Mouse (Mus musculus) hindbrain, embryonic 13.5 days (tissue): ENCODE data around the gene Btaf1. TPM values are rescaled to one million over a fixed set of nuclear protein-coding genes. Genes with fewer than 3 reads are reported as not detected.

Source experiments
- ATAC-seq: fragments of 200-750 bp; cut with Nextera tagmentation; 2 replicates; pipeline ENCODE4 v1.8.0; 2017; ENCODE audit warnings: moderate TSS enrichment; ENCODE audit not compliant: low FRiP score
- H3K27ac ChIP-seq: fragments of 300-500 bp; sonication (generic); 2 replicates; pipeline ENCODE4 v1.5.1; 2015; ENCODE audit warnings: inconsistent platforms, mild to moderate bottlenecking, moderate library complexity
- H3K27me3 ChIP-seq: fragments of 300-500 bp; sonication (generic); 2 replicates; pipeline ENCODE4 v1.6.1; 2015; ENCODE audit warnings: mild to moderate bottlenecking, inconsistent platforms
- H3K36me3 ChIP-seq: fragments of 300-500 bp; sonication (generic); 2 replicates; pipeline ENCODE4 v1.6.1; 2015; ENCODE audit warnings: mild to moderate bottlenecking, inconsistent platforms
- H3K4me1 ChIP-seq: fragments of 300-500 bp; sonication (generic); replicated peaks from 2 replicates; pipeline ENCODE4 v1.6.1; 2015; ENCODE audit warnings: inconsistent platforms
- H3K4me2 ChIP-seq: fragments of 300-500 bp; sonication (generic); 2 replicates; pipeline ENCODE4 v1.6.1; 2015; ENCODE audit warnings: inconsistent platforms, mild to moderate bottlenecking, moderate library complexity
- H3K4me3 ChIP-seq: fragments of 300-500 bp; sonication (generic); 2 replicates; pipeline ENCODE4 v1.5.1; 2015; ENCODE audit warnings: mild to moderate bottlenecking, inconsistent platforms
- H3K9ac ChIP-seq: fragments of 300-500 bp; sonication (generic); 2 replicates; pipeline ENCODE4 v1.6.1; 2015; ENCODE audit warnings: mild to moderate bottlenecking, inconsistent platforms
- H3K9me3 ChIP-seq: fragments of 300-500 bp; sonication (generic); 2 replicates; pipeline ENCODE4 v1.6.1; 2016; ENCODE audit warnings: inconsistent platforms
- WGBS: fragments of 180-500 bp; shearing (Covaris S2); methylation state at CpG from one replicate; pipeline ENCODE4 v1.1.7; 2015; 5-methylcytosine and 5-hydroxymethylcytosine counted together
- polyA plus RNA-seq: library from polyadenylated mRNA; unstranded; fragments of >200 nt; fragmentation: Nextera tagmentation; extraction: Ambion mirVana; gene quantifications from 2 replicates; pipeline ENCODE4 v1.2.1, GENCODE M21; 2015

Btaf1 gene
- polyA plus RNA-seq, 1 experiment from 2014 or later: 9.8 TPM

DNA sequence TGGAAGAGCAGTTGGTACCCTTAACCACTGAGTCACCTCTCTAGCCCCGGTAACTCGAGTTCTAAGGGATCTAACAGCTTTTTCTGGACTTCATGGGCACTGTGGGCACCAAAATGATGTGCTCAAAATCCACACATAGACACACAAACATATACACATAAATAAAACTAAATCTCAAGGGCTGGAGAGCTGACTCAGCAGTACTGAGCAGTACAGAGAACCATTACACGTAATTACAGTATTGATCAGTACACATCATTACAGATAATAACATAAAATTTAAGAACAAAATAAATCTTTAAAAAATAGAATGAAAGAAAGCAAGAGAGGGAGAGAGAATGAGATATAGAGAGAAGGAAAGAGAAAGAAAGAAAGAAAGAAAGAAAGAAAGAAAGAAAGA lies 16.7 kb upstream of the Btaf1 start:
- no peak overlapping the region for H3K4me2 ChIP-seq
- WGBS: 81% methylated on average over 3 of the region's 3 CpGs
- peaks cover 18% of the 10 kb centered on the region for H3K27me3 ChIP-seq
- no peak overlapping the region for H3K27ac ChIP-seq
- ATAC-seq: no peak
- no peaks in the 10 kb centered on the region for H3K36me3 ChIP-seq
- H3K9me3 ChIP-seq: no peaks in the 10 kb centered on the region
- H3K9ac ChIP-seq: no peak overlapping the region
- H3K4me1 ChIP-seq: peaks cover 7% of the 10 kb centered on the region
- no peak overlapping the region for H3K4me3 ChIP-seq

DNA sequence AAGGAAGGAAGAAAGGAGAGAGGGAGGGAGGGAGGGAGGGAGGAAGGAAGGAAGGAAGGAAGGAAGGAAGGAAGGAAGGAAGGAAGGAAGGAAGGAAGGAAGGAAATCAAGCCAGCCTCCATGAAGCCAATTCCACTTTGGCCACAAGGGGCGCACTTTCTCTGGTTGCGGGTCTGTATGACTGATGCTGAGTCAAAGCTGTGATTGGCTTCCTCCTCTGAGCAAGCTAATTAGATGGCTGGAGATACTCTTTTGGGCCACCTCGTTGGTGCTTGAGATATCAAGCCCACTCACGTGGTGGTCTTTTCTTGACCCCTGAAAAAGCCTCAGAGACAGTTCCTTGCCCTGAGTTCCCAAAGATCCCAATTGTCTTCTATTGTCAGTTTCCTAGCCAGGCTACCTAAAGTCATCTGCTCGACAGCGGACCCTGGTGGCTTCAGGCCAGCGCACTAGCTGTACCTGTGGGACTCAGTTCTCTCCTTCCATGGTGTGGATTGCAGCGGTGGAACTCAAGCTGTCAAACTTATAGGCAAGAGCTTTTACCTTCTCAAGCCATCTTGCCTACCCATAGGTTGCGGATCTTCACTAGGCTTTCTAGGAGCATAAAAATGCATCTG lies 16.1 kb upstream of the Btaf1 start:
- Histone ChIP-seq H3K9ac (no peak overlapping the region), H3K36me3 (no peaks in the 10 kb centered on the region), H3K9me3 (no peaks in the 10 kb centered on the region), H3K27me3 (peaks cover 18% of the 10 kb centered on the region), H3K27ac (peak overlapping the region; percentile 40; the same call in 1 of the 2 replicates), H3K4me3 (no peak overlapping the region), H3K4me1 (peaks cover 2% of the 10 kb centered on the region), H3K4me2 (no peak overlapping the region)
- ATAC-seq: no peak
- WGBS: 21% methylated on average over 9 of the region's 9 CpGs

DNA sequence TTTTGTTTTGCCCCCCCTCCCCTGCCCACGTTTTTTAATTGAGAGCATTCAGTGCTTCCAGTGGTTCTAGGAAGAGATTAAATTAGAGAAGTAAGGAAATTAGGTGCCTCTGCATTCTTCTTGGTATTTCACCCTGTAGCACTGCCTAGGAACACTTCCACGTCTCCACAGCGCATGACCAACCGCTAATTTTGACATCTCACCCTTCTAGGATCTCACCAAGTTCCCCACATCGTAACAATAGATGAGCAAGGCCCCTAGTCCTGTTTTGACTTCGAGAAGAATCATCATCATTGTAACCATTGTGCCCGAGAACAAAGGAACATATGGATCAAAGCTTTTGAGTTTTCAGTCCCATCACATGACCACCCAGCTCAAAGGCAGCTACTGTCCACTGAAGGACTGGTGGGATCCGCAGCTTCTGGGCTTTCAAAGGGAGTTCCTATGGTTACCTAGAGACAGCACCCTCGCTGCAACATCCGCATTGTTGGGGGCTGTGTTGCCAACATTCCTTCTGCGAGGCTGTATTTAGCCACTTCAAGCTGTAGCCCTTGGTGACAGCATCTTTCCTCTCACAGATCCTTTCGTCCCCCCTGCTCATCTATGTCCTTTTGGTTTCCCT lies 15.3 kb upstream of the Btaf1 start:
- no peak overlapping the region for H3K4me2 ChIP-seq
- 9% methylated on average over 12 of the region's 12 CpGs for WGBS
- no peak overlapping the region for H3K4me3 ChIP-seq
- peak; percentile 80 for ATAC-seq
- no peaks in the 10 kb centered on the region for H3K36me3 ChIP-seq
- no peaks in the 10 kb centered on the region for H3K9me3 ChIP-seq
- H3K27ac ChIP-seq: peak overlapping the region; percentile 40; the same call in 1 of the 2 replicates
- peaks cover 18% of the 10 kb centered on the region for H3K27me3 ChIP-seq
- H3K9ac ChIP-seq: no peak overlapping the region
- H3K4me1 ChIP-seq: peaks cover 2% of the 10 kb centered on the region

GRCm38 (mm10) chr19:36913064-36913463 lies 12.8 kb upstream of the Btaf1 start:
- H3K4me1 ChIP-seq: peaks cover 10% of the 10 kb centered on the region
- no peak overlapping the region for H3K4me2 ChIP-seq
- no peak overlapping the region for H3K27ac ChIP-seq
- no peak for ATAC-seq
- 68% methylated on average over 7 of the region's 7 CpGs for WGBS
- H3K9me3 ChIP-seq: no peaks in the 10 kb centered on the region
- H3K4me3 ChIP-seq: no peak overlapping the region
- no peaks in the 10 kb centered on the region for H3K36me3 ChIP-seq
- peaks cover 20% of the 10 kb centered on the region for H3K27me3 ChIP-seq
- no peak overlapping the region for H3K9ac ChIP-seq

DNA sequence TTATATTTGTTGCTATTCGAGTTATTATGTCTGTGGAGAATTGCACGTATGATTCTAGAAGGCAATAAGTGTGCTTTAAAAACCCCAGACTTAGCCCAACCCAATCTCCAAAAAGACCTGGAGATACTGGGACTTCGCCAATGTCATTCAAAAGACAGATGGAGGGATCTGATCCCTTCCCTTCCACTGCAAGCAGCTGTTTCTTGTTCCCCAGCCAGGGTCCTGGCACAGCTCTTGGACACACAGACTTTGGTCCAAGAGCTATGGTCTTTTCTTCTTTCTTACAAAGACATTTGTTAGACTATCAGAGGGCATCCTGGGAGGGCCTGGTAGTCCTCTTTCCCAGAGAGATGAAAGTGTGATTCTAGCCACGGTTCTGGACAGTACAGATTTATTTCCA lies 9.7 kb upstream of the Btaf1 start:
- peaks cover 18% of the 10 kb centered on the region for H3K4me1 ChIP-seq
- no peak overlapping the region for H3K27ac ChIP-seq
- H3K4me2 ChIP-seq: no peak overlapping the region
- no peak overlapping the region for H3K9ac ChIP-seq
- H3K36me3 ChIP-seq: no peaks in the 10 kb centered on the region
- no peak overlapping the region for H3K4me3 ChIP-seq
- no peak for ATAC-seq
- peaks cover 17% of the 10 kb centered on the region for H3K27me3 ChIP-seq
- WGBS: 81% methylated on average over 4 of the region's 4 CpGs
- no peaks in the 10 kb centered on the region for H3K9me3 ChIP-seq

GRCm38 (mm10) chr19:36916876-36917389 lies 8.9 kb upstream of the Btaf1 start:
- Histone ChIP-seq H3K4me1 (peaks cover 18% of the 10 kb centered on the region), H3K36me3 (no peaks in the 10 kb centered on the region), H3K27me3 (peaks cover 17% of the 10 kb centered on the region), H3K9ac (no peak overlapping the region), H3K4me2 (peak overlapping the region; percentile 31; the same call in 1 of the 2 replicates), H3K9me3 (no peaks in the 10 kb centered on the region), H3K27ac (peak overlapping the region; percentile 44; the same call in 1 of the 2 replicates), H3K4me3 (peak overlapping the region; percentile 11; the same call in 1 of the 2 replicates)
- ATAC-seq: no peak
- 77% methylated on average over 1 of the region's 1 CpGs for WGBS

DNA sequence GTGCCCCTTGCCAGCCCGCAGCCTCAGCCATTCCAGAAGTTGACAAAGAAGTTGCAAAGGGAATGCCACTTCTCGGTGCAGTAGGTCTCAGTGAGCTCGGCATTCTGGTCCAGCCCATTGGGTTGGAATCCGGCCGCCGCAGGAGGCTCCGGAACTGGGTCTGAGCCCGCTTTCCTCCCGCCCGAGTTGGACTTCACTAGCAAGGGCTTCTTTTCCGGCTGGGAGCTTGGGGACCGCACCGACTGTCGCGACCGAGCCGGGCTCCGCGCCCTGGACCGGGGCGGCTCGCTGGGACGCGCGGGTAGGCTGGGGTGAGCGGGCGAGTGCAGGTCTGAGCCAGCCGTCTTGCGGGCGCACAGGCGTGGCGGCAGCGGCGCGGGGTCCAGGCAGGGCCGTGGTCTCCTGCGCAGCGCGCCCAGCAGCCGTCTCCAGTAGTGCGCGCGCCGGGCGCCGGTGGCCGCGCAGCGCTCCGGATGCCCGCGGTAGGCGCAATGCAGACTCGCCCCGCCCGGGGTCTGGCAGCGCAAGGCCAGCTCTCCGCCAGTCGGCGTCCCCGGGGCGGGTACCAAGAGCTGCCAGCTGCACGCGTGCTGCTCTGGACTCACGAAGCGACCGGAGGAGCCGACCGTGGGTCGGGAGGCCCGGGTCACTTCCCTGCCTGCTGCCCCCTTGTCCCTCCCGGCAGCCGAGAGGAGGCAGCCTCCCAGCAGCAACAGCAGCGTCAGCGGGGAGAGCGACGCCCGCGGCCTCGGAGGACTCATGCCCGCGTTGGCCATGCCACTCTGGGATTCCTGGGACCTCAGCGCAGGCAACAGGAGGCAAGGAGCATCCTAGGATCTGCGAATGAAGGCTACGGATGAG lies 7.2 kb upstream of the Btaf1 start:
- Histone ChIP-seq H3K27ac (peak overlapping the region; percentile 95), H3K36me3 (no peaks in the 10 kb centered on the region), H3K4me2 (peak overlapping the region; percentile 74), H3K4me1 (peaks cover 18% of the 10 kb centered on the region), H3K4me3 (peak overlapping the region; percentile 92), H3K9me3 (no peaks in the 10 kb centered on the region), H3K9ac (peak overlapping the region; percentile 90), H3K27me3 (peaks cover 4% of the 10 kb centered on the region; the same call in 1 of the 2 replicates)
- peak; percentile 89 for ATAC-seq
- WGBS: under 1% methylated on average over 65 of the region's 85 CpGs

GRCm38 (mm10) chr19:36919466-36919865 lies 6.4 kb upstream of the Btaf1 start, which contains the start of gene Fgfbp3:
Gene Fgfbp3 (minus strand): TSS chr19:36919615.
- H3K4me3 ChIP-seq: peak within 1 kb of the TSS; percentile 92
- no peaks in the 10 kb centered on the region for H3K9me3 ChIP-seq
- peaks cover 18% of the 10 kb centered on the region for H3K4me1 ChIP-seq
- peak within 1 kb of the TSS; percentile 74 for H3K4me2 ChIP-seq
- peak within 1 kb of the TSS; percentile 90 for H3K9ac ChIP-seq
- H3K27ac ChIP-seq: peak within 1 kb of the TSS; percentile 95
- peak; percentile 26 for ATAC-seq
- peaks cover 4% of the 10 kb centered on the region; the same call in 1 of the 2 replicates for H3K27me3 ChIP-seq
- H3K36me3 ChIP-seq: no peaks in the 10 kb centered on the region
- 3% methylated on average over 12 of the region's 12 CpGs for WGBS

DNA sequence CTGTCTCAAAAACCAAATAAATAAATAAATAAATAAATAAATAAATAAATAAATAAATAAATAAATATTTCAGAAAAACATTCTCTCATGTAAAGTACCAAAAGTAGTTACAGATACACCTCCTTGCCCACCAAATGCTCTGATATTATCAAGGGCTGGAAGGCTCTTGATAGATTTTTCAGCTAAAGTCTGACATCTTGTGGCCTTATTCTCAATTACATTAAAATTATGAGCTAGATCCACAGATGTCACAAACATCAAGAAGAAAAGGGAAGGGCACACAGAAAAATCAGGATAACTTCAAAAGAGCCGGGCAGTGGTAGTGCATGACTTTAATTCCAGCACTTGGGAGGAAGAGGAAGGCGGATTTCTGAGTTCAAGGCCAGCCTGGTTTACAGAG lies 3.9 kb upstream of the Btaf1 start:
- no peak overlapping the region for H3K27ac ChIP-seq
- peaks cover 24% of the 10 kb centered on the region for H3K4me1 ChIP-seq
- ATAC-seq: no peak
- no peaks in the 10 kb centered on the region for H3K9me3 ChIP-seq
- no peaks in the 10 kb centered on the region for H3K36me3 ChIP-seq
- H3K27me3 ChIP-seq: peaks cover under 1% of the 10 kb centered on the region; the same call in 1 of the 2 replicates
- 45% methylated on average over 2 of the region's 2 CpGs for WGBS
- no peak overlapping the region for H3K4me3 ChIP-seq
- H3K9ac ChIP-seq: no peak overlapping the region
- H3K4me2 ChIP-seq: no peak overlapping the region

DNA sequence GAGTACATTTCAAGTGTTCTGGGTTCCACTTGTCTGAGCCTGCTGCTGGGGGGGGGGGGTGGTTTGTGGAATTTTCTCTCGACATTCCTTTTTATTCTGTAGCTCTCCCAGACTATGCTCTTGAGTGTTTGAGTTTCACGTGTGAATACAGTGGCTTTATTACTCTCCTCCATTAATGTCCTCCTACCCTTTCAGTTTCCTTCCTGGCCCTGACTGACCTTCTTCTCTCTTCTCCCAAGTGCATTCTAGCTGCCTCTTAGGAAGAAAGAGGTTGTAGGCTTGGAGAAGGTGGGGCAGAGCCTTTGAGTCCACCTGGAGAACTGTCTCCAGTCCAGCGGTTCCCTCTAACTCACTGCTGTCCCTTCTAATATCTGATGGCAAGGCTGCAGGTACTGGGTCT lies 2.9 kb upstream of the Btaf1 start:
- Histone ChIP-seq H3K36me3 (no peaks in the 10 kb centered on the region), H3K4me2 (no peak overlapping the region), H3K27ac (no peak overlapping the region), H3K9me3 (no peaks in the 10 kb centered on the region), H3K9ac (no peak overlapping the region), H3K4me1 (peaks cover 29% of the 10 kb centered on the region), H3K4me3 (no peak overlapping the region), H3K27me3 (no peaks in the 10 kb centered on the region)
- 62% methylated on average over 3 of the region's 3 CpGs for WGBS
- ATAC-seq: no peak

DNA sequence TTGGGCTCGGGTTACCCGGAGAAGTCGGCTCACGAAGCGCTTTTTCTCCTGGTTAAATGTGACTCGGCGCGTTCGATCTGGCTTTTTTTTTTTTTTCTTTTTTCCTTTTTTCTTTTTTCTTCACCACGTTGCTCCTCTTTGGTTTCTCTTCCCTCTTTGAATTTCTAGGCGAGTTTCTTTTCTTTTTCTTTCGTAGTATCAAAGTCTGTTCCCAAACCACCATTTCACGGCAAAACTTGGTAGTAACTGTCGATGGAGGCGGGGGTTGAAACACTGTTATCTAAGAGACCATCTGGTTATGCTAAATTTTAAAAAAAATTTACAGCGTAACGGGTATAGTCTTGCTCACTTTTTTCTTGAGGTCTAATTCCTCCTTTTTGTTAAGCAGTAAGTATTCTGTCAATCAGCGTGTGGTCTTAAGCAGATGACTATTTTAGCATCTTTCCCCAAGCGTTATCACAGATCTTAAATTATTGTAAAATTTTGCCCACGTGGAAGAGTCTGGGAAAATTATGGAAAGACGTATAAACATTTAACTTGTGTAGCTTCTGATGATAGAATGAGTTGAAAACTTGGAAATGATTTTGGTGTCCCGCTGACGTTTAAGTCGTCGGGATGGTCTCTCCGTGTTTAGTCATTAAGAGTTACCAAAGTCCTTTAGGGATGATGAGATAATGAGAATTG lies 816 bp downstream of the Btaf1 start:
- peak overlapping the region; percentile 79 for H3K4me2 ChIP-seq
- ATAC-seq: no peak
- H3K36me3 ChIP-seq: no peaks in the 10 kb centered on the region
- WGBS: 3% methylated on average over 26 of the region's 26 CpGs
- peak overlapping the region; percentile 84 for H3K4me3 ChIP-seq
- peaks cover 24% of the 10 kb centered on the region for H3K4me1 ChIP-seq
- peak overlapping the region; percentile 93 for H3K27ac ChIP-seq
- no peaks in the 10 kb centered on the region for H3K9me3 ChIP-seq
- H3K9ac ChIP-seq: peak overlapping the region; percentile 92
- no peaks in the 10 kb centered on the region for H3K27me3 ChIP-seq
